Mouse (Mus musculus): ENCODE data around the gene Slc6a13. TPM values are rescaled to one million over a fixed set of nuclear protein-coding genes. Genes with fewer than 3 reads are reported as not detected.
"Not testable (repeated sequence)": the region's sequence is repeated elsewhere in the genome, so short reads cannot be mapped to it uniquely, and the experiment has no call there.

The Slc6a13 gene
- polyA plus RNA-seq, 1 experiment from 2014 or later, result 24.7 TPM

- Histone ChIP-seq H3K4me2 (ENCODE audit: low read length) (no peak overlapping the region), H3K27ac (ENCODE audit: low read length) (no peak overlapping the region), H3K9ac (replicated peaks; ENCODE audit: low read depth, low read length) (no peak overlapping the region), H3K4me3 (replicated peaks; ENCODE audit: low read length) (no peak overlapping the region), H3K4me1 (replicated peaks; ENCODE audit: control insufficient read depth, insufficient read depth, low read length) (peaks cover 6% of the 10 kb centered on the region; the same call in 1 of the 2 replicates), H3K36me3 (ENCODE audit: control insufficient read depth, insufficient read depth) (no peaks in the 10 kb centered on the region), H3K27me3 (replicated peaks; ENCODE audit: control insufficient read depth, insufficient read depth, low read length) (no peaks in the 10 kb centered on the region), H3K9me3 (ENCODE audit: control insufficient read depth, low read length) (no peaks in the 10 kb centered on the region)
- no peak for ATAC-seq
- WGBS, result 88% methylated on average over 1 of the region's 1 CpGs
These were observed 56.0 kb downstream of the Slc6a13 start for GRCm38 (mm10) chr6:121356041-121356440.

- WGBS, result 78% methylated on average over 6 of the region's 6 CpGs
- ATAC-seq, result no peak
- Histone ChIP-seq H3K4me3 (replicated peaks; ENCODE audit: low read length) (no peak overlapping the region), H3K4me2 (ENCODE audit: low read length) (no peak overlapping the region), H3K4me1 (replicated peaks; ENCODE audit: control insufficient read depth, insufficient read depth, low read length) (no peaks in the 10 kb centered on the region), H3K27me3 (replicated peaks; ENCODE audit: control insufficient read depth, insufficient read depth, low read length) (no peaks in the 10 kb centered on the region), H3K36me3 (ENCODE audit: control insufficient read depth, insufficient read depth) (no peaks in the 10 kb centered on the region), H3K9me3 (ENCODE audit: control insufficient read depth, low read length) (no peaks in the 10 kb centered on the region), H3K9ac (replicated peaks; ENCODE audit: low read depth, low read length) (no peak overlapping the region), H3K27ac (ENCODE audit: low read length) (no peak overlapping the region)
These were observed 57.2 kb downstream of the Slc6a13 start for GRCm38 (mm10) chr6:121357232-121357631.

GRCm38 (mm10) chr6:121363061-121363460, 63.0 kb downstream of the Slc6a13 start:
- 78% methylated on average over 6 of the region's 6 CpGs for WGBS
- Histone ChIP-seq H3K27ac (ENCODE audit: low read length) (no peak overlapping the region), H3K9me3 (ENCODE audit: control insufficient read depth, low read length) (no peaks in the 10 kb centered on the region), H3K4me3 (replicated peaks; ENCODE audit: low read length) (no peak overlapping the region), H3K36me3 (ENCODE audit: control insufficient read depth, insufficient read depth) (no peaks in the 10 kb centered on the region), H3K9ac (replicated peaks; ENCODE audit: low read depth, low read length) (no peak overlapping the region), H3K4me1 (replicated peaks; ENCODE audit: control insufficient read depth, insufficient read depth, low read length) (no peaks in the 10 kb centered on the region), H3K4me2 (ENCODE audit: low read length) (no peak overlapping the region), H3K27me3 (replicated peaks; ENCODE audit: control insufficient read depth, insufficient read depth, low read length) (no peaks in the 10 kb centered on the region)
- no peak for ATAC-seq

- Histone ChIP-seq H3K4me3 (replicated peaks; ENCODE audit: low read length) (no peak overlapping the region), H3K9ac (replicated peaks; ENCODE audit: low read depth, low read length) (no peak overlapping the region), H3K36me3 (ENCODE audit: control insufficient read depth, insufficient read depth) (no peaks in the 10 kb centered on the region), H3K27ac (ENCODE audit: low read length) (no peak overlapping the region), H3K4me2 (ENCODE audit: low read length) (no peak overlapping the region), H3K9me3 (ENCODE audit: control insufficient read depth, low read length) (no peaks in the 10 kb centered on the region), H3K4me1 (replicated peaks; ENCODE audit: control insufficient read depth, insufficient read depth, low read length) (no peaks in the 10 kb centered on the region), H3K27me3 (replicated peaks; ENCODE audit: control insufficient read depth, insufficient read depth, low read length) (no peaks in the 10 kb centered on the region)
- 81% methylated on average over 4 of the region's 4 CpGs for WGBS
- no peak for ATAC-seq
These were observed 63.9 kb downstream of the Slc6a13 start for GRCm38 (mm10) chr6:121363956-121364355.

- 22% methylated on average over 2 of the region's 2 CpGs for WGBS
- H3K9ac ChIP-seq (replicated peaks; ENCODE audit: low read depth, low read length); H3K27me3 ChIP-seq (replicated peaks; ENCODE audit: control insufficient read depth, insufficient read depth, low read length); ATAC-seq; H3K4me2 ChIP-seq (ENCODE audit: low read length); H3K4me1 ChIP-seq (replicated peaks; ENCODE audit: control insufficient read depth, insufficient read depth, low read length); H3K27ac ChIP-seq (ENCODE audit: low read length); H3K4me3 ChIP-seq (replicated peaks; ENCODE audit: low read length); H3K36me3 ChIP-seq (ENCODE audit: control insufficient read depth, insufficient read depth); H3K9me3 ChIP-seq (ENCODE audit: control insufficient read depth, low read length): not testable (repeated sequence)
These were observed 66.5 kb downstream of the Slc6a13 start for GRCm38 (mm10) chr6:121366537-121366936.

GRCm38 (mm10) chr6:121367099-121367498, 67.1 kb downstream of the Slc6a13 start:
- Histone ChIP-seq H3K27me3 (replicated peaks; ENCODE audit: control insufficient read depth, insufficient read depth, low read length) (no peaks in the 10 kb centered on the region), H3K9ac (replicated peaks; ENCODE audit: low read depth, low read length) (no peak overlapping the region), H3K4me2 (ENCODE audit: low read length) (no peak overlapping the region), H3K9me3 (ENCODE audit: control insufficient read depth, low read length) (no peaks in the 10 kb centered on the region), H3K4me3 (replicated peaks; ENCODE audit: low read length) (no peak overlapping the region), H3K4me1 (replicated peaks; ENCODE audit: control insufficient read depth, insufficient read depth, low read length) (no peaks in the 10 kb centered on the region), H3K27ac (ENCODE audit: low read length) (no peak overlapping the region), H3K36me3 (ENCODE audit: control insufficient read depth, insufficient read depth) (no peaks in the 10 kb centered on the region)
- ATAC-seq, result no peak
- WGBS, result 68% methylated on average over 3 of the region's 3 CpGs

GRCm38 (mm10) chr6:121371197-121371980, 71.4 kb downstream of the Slc6a13 start:
- no peak overlapping the region for H3K4me3 ChIP-seq (replicated peaks; ENCODE audit: low read length)

GRCm38 (mm10) chr6:121376159-121376558, 76.1 kb downstream of the Slc6a13 start:
- ATAC-seq, result no peak
- Histone ChIP-seq H3K4me3 (replicated peaks; ENCODE audit: low read length) (no peak overlapping the region), H3K9ac (replicated peaks; ENCODE audit: low read depth, low read length) (no peak overlapping the region), H3K36me3 (ENCODE audit: control insufficient read depth, insufficient read depth) (no peaks in the 10 kb centered on the region), H3K4me1 (replicated peaks; ENCODE audit: control insufficient read depth, insufficient read depth, low read length) (no peaks in the 10 kb centered on the region), H3K27me3 (replicated peaks; ENCODE audit: control insufficient read depth, insufficient read depth, low read length) (no peaks in the 10 kb centered on the region), H3K4me2 (ENCODE audit: low read length) (no peak overlapping the region), H3K27ac (ENCODE audit: low read length) (no peak overlapping the region), H3K9me3 (ENCODE audit: control insufficient read depth, low read length) (no peaks in the 10 kb centered on the region)
- WGBS, result 84% methylated on average over 12 of the region's 12 CpGs

More at GRCm38 (mm10) chr6:121371197-121371980, 71.4 kb downstream of the Slc6a13 start:
- Histone ChIP-seq H3K4me1 (replicated peaks; ENCODE audit: control insufficient read depth, insufficient read depth, low read length) (no peaks in the 10 kb centered on the region), H3K36me3 (ENCODE audit: control insufficient read depth, insufficient read depth) (no peaks in the 10 kb centered on the region), H3K27ac (ENCODE audit: low read length) (no peak overlapping the region), H3K27me3 (replicated peaks; ENCODE audit: control insufficient read depth, insufficient read depth, low read length) (no peaks in the 10 kb centered on the region), H3K9me3 (ENCODE audit: control insufficient read depth, low read length) (no peaks in the 10 kb centered on the region), H3K4me2 (ENCODE audit: low read length) (no peak overlapping the region), H3K9ac (replicated peaks; ENCODE audit: low read depth, low read length) (no peak overlapping the region)
- ATAC-seq, result no peak
- 79% methylated on average over 10 of the region's 10 CpGs for WGBS

GRCm38 (mm10) chr6:121378256-121378655, 78.2 kb downstream of the Slc6a13 start:
- no peak overlapping the region for H3K4me2 ChIP-seq (ENCODE audit: low read length)
- no peak overlapping the region for H3K4me3 ChIP-seq (replicated peaks; ENCODE audit: low read length)
- no peak overlapping the region for H3K9ac ChIP-seq (replicated peaks; ENCODE audit: low read depth, low read length)
- no peaks in the 10 kb centered on the region for H3K36me3 ChIP-seq (ENCODE audit: control insufficient read depth, insufficient read depth)
- no peak overlapping the region for H3K27ac ChIP-seq (ENCODE audit: low read length)
- H3K9me3 ChIP-seq (ENCODE audit: control insufficient read depth, low read length), result no peaks in the 10 kb centered on the region
- ATAC-seq, result no peak
- H3K4me1 ChIP-seq (replicated peaks; ENCODE audit: control insufficient read depth, insufficient read depth, low read length), result no peaks in the 10 kb centered on the region
- 70% methylated on average over 4 of the region's 4 CpGs for WGBS
- no peaks in the 10 kb centered on the region for H3K27me3 ChIP-seq (replicated peaks; ENCODE audit: control insufficient read depth, insufficient read depth, low read length)
